Mouse (Mus musculus) midbrain, embryonic 16.5 days (tissue): ENCODE measurements around the gene Cbx6. TPM values are rescaled to one million over a fixed set of nuclear protein-coding genes. Genes with fewer than 3 reads are reported as not detected.

ENCODE experiments used
- ATAC-seq: fragments of 200-750 bp; cut with Nextera tagmentation; 2 replicates; pipeline ENCODE4 v1.8.0; 2017; ENCODE audit warnings: moderate TSS enrichment
- H3K27ac ChIP-seq: fragments of 300-500 bp; sonication (generic); 2 replicates; pipeline ENCODE4 v1.5.1; 2014; ENCODE audit warnings: mild to moderate bottlenecking, low read length, mixed read lengths
- H3K27me3 ChIP-seq: fragments of 300-500 bp; sonication (generic); 2 replicates; pipeline ENCODE4 v1.6.1; 2014; ENCODE audit warnings: low read depth, low read length, mixed read lengths; ENCODE audit not compliant: control insufficient read depth, insufficient read depth
- H3K36me3 ChIP-seq: fragments of 300-500 bp; sonication (generic); 2 replicates; pipeline ENCODE4 v1.6.1; 2014; ENCODE audit warnings: mild to moderate bottlenecking, low read length, moderate library complexity, mixed read lengths; ENCODE audit not compliant: control insufficient read depth, insufficient read depth
- H3K4me1 ChIP-seq: fragments of 300-500 bp; sonication (generic); 2 replicates; pipeline ENCODE4 v1.6.1; 2014; ENCODE audit warnings: mild to moderate bottlenecking, low read length, mixed read lengths; ENCODE audit not compliant: control insufficient read depth, insufficient read depth
- H3K4me2 ChIP-seq: fragments of 300-500 bp; sonication (generic); 2 replicates; pipeline ENCODE4 v1.6.1; 2014; ENCODE audit warnings: mild to moderate bottlenecking, low read length, mixed read lengths
- H3K4me3 ChIP-seq: fragments of 300-500 bp; sonication (generic); 2 replicates; pipeline ENCODE4 v1.5.1; 2014; ENCODE audit warnings: low read depth, mild to moderate bottlenecking, low read length, moderate library complexity, mixed read lengths
- H3K9ac ChIP-seq: fragments of 300-500 bp; sonication (generic); 2 replicates; pipeline ENCODE4 v1.6.1; 2014; ENCODE audit warnings: low read depth, low read length, mixed read lengths
- H3K9me3 ChIP-seq: fragments of 300-500 bp; sonication (generic); replicated peaks from 2 replicates; pipeline ENCODE4 v1.6.1; 2014; ENCODE audit warnings: mild to moderate bottlenecking, low read length, mixed read lengths; ENCODE audit not compliant: control insufficient read depth, poor library complexity, severe bottlenecking
- WGBS: fragments of 180-500 bp; shearing (Covaris S2); extraction: QIAGEN DNeasy Blood & Tissue Kit; methylation state at CpG from one replicate; pipeline ENCODE4 v1.1.7; 2014; 5-methylcytosine and 5-hydroxymethylcytosine counted together
- polyA plus RNA-seq: library from polyadenylated mRNA; unstranded; fragments of >200 nt; fragmentation: Nextera tagmentation; extraction: Ambion mirVana; gene quantifications from 2 replicates; pipeline ENCODE4 v1.2.1, GENCODE M21; 2015

Cbx6 gene
- polyA plus RNA-seq, 1 experiment from 2014 or later: 73.2 TPM

GRCm38 (mm10) chr15:79873545-79873944 lies 39.1 kb upstream of the Cbx6 start:
- Histone ChIP-seq H3K9me3 (no peaks in the 10 kb centered on the region), H3K4me2 (no peak overlapping the region), H3K27me3 (no peaks in the 10 kb centered on the region), H3K4me1 (no peaks in the 10 kb centered on the region), H3K9ac (no peak overlapping the region), H3K4me3 (no peak overlapping the region), H3K27ac (no peak overlapping the region), H3K36me3 (no peaks in the 10 kb centered on the region)
- ATAC-seq: no peak
- WGBS: 87% methylated on average over 8 of the region's 8 CpGs

DNA sequence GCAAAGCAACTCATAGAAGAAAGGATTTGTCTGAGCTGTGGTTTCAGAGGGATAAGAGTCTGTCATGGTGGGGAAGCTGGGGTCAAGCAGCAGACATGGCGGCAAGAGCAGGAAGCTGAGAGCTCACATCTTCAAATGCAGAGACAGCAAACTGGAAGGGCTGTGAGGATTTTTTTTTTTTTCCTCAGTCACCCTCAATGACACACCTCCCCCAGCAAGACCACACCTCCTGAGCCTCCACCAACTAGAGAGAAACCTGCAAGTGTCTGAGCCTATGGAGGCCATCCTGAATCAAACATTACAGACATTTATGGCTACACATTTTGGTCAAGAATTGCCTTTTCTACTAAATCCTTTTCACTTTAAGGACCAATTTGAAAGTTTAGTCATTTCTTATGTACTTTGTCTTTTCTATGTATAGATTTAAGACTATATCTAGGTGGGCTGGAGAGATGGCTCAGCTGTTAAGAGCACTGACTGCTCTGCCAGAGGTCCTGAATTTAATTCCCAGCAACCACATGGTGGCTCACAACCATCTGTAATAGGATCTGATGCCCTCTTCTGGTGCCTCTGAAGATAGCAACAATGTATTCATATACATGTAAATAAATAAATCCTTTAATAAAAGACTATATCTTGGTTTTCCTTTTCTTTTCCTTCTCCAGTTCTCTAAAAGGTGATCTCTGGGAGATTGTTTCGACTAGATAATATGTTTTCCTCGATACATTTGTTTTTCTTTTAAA lies 32.9 kb upstream of the Cbx6 start:
- no peaks in the 10 kb centered on the region; the same call in 1 of the 2 replicates for H3K4me1 ChIP-seq
- no peaks in the 10 kb centered on the region for H3K9me3 ChIP-seq
- no peak overlapping the region for H3K4me3 ChIP-seq
- no peaks in the 10 kb centered on the region for H3K36me3 ChIP-seq
- no peak overlapping the region for H3K27ac ChIP-seq
- ATAC-seq: no peak
- H3K27me3 ChIP-seq: no peaks in the 10 kb centered on the region
- H3K4me2 ChIP-seq: no peak overlapping the region
- 88% methylated on average over 3 of the region's 3 CpGs for WGBS
- no peak overlapping the region for H3K9ac ChIP-seq

GRCm38 (mm10) chr15:79859821-79860220 lies 25.3 kb upstream of the Cbx6 start:
- WGBS: 91% methylated on average over 9 of the region's 9 CpGs
- no peak overlapping the region for H3K4me3 ChIP-seq
- no peaks in the 10 kb centered on the region for H3K27me3 ChIP-seq
- no peaks in the 10 kb centered on the region for H3K9me3 ChIP-seq
- ATAC-seq: no peak
- no peak overlapping the region for H3K4me2 ChIP-seq
- no peak overlapping the region for H3K9ac ChIP-seq
- H3K27ac ChIP-seq: no peak overlapping the region
- H3K36me3 ChIP-seq: no peaks in the 10 kb centered on the region
- no peaks in the 10 kb centered on the region; the same call in 1 of the 2 replicates for H3K4me1 ChIP-seq

- ATAC-seq: no peak
- no peak overlapping the region for H3K4me3 ChIP-seq
- no peak overlapping the region for H3K9ac ChIP-seq
- 85% methylated on average over 5 of the region's 5 CpGs for WGBS
- no peaks in the 10 kb centered on the region for H3K36me3 ChIP-seq
- H3K27ac ChIP-seq: no peak overlapping the region
- H3K27me3 ChIP-seq: no peaks in the 10 kb centered on the region
- no peaks in the 10 kb centered on the region for H3K9me3 ChIP-seq
- H3K4me1 ChIP-seq: no peaks in the 10 kb centered on the region; the same call in 1 of the 2 replicates
- H3K4me2 ChIP-seq: no peak overlapping the region
Observed at GRCm38 (mm10) chr15:79858979-79859378, 24.5 kb upstream of the Cbx6 start.

DNA sequence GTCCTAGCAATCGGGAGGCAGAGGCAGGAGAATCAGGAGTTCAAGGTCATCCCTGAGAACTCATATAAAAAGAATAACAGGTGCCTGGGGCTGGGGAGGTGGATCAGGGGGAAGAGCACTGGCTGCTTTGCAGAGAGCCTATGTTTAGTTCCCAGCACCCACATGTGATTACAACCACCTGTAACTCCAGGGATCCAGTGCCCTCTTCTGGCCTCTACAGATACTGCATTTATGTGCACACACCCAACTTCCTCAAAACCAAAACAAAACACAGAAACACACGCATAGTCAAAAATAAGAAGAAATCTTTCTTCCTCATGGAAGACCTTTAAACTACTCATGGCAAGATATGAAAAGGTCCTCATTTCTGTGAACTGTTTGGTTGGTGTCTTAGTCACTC lies 15.7 kb upstream of the Cbx6 start:
- Histone ChIP-seq H3K9ac (no peak overlapping the region), H3K27ac (no peak overlapping the region), H3K4me1 (peaks cover 5% of the 10 kb centered on the region), H3K27me3 (no peaks in the 10 kb centered on the region), H3K4me3 (no peak overlapping the region), H3K36me3 (no peaks in the 10 kb centered on the region), H3K4me2 (no peak overlapping the region), H3K9me3 (no peaks in the 10 kb centered on the region)
- ATAC-seq: no peak
- WGBS: 90% methylated on average over 2 of the region's 2 CpGs

GRCm38 (mm10) chr15:79847100-79847499 lies 12.6 kb upstream of the Cbx6 start:
- H3K4me2 ChIP-seq: no peak overlapping the region
- H3K4me3 ChIP-seq: no peak overlapping the region
- no peak overlapping the region for H3K27ac ChIP-seq
- no peaks in the 10 kb centered on the region for H3K36me3 ChIP-seq
- ATAC-seq: no peak
- no peaks in the 10 kb centered on the region for H3K27me3 ChIP-seq
- no peaks in the 10 kb centered on the region for H3K9me3 ChIP-seq
- H3K9ac ChIP-seq: no peak overlapping the region
- 20% methylated on average over 5 of the region's 5 CpGs for WGBS
- H3K4me1 ChIP-seq: peaks cover 5% of the 10 kb centered on the region

DNA sequence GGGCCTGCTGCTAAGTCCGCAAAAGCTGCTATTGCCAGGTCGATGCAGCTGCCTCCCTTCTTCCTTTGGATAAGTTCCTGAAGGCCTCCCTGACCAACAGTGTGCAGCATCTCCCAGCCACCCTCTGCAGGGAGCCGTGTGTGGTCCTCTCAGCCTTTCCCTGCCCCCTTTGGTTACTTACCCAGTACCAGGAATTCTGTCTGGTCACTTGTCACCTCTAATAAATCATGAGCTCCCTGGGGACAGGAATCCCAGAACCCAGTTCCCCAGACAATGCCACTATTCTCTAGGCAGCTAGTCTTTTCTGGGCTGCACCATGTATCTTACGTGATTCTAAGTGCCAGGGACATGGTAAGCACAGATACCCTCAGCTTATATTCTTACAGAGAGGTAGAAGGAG lies 11.5 kb upstream of the Cbx6 start:
- Histone ChIP-seq H3K9ac (no peak overlapping the region), H3K36me3 (no peaks in the 10 kb centered on the region), H3K27me3 (no peaks in the 10 kb centered on the region), H3K4me3 (no peak overlapping the region), H3K27ac (no peak overlapping the region), H3K9me3 (no peaks in the 10 kb centered on the region), H3K4me2 (no peak overlapping the region), H3K4me1 (peaks cover 5% of the 10 kb centered on the region)
- 70% methylated on average over 4 of the region's 4 CpGs for WGBS
- no peak for ATAC-seq

DNA sequence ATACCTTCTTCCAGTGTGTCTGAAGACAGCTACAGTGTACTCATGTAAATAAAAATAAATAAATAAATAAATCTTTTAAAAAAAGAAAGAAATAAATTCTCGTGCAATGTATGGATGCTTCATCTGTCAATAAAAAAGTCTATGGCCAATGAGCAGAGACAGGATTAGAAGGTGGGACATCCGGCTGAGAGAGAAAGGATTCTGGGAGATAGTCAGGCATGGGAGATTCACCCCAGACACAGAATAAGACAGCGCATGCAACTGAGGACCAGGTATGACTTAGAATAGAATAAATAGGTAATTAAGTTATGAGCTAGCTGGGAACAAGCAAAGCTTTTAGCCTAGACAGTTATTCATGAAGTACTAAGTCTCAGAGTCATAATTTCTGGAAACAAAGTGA lies 8.5 kb upstream of the Cbx6 start:
- WGBS: 88% methylated on average over 3 of the region's 3 CpGs
- Histone ChIP-seq H3K4me2 (no peak overlapping the region), H3K9me3 (no peaks in the 10 kb centered on the region), H3K36me3 (no peaks in the 10 kb centered on the region), H3K9ac (no peak overlapping the region), H3K27me3 (no peaks in the 10 kb centered on the region), H3K4me1 (peaks cover 5% of the 10 kb centered on the region), H3K4me3 (no peak overlapping the region), H3K27ac (no peak overlapping the region)
- ATAC-seq: no peak

GRCm38 (mm10) chr15:79840281-79840680 lies 5.8 kb upstream of the Cbx6 start:
- no peaks in the 10 kb centered on the region for H3K27me3 ChIP-seq
- H3K4me1 ChIP-seq: peaks cover 6% of the 10 kb centered on the region
- no peak overlapping the region for H3K4me3 ChIP-seq
- no peak overlapping the region for H3K4me2 ChIP-seq
- ATAC-seq: no peak
- no peaks in the 10 kb centered on the region for H3K9me3 ChIP-seq
- H3K9ac ChIP-seq: no peak overlapping the region
- no peak overlapping the region for H3K27ac ChIP-seq
- H3K36me3 ChIP-seq: no peaks in the 10 kb centered on the region
- WGBS: 69% methylated on average over 2 of the region's 2 CpGs
